Mouse (Mus musculus) gastrocnemius, postnatal 25 days (tissue): ENCODE results near the gene Pdp2. TPM values are rescaled to one million over a fixed set of nuclear protein-coding genes. Genes with fewer than 3 reads are reported as not detected.
"Not testable (repeated sequence)": the region's sequence is repeated elsewhere in the genome, so short reads cannot be mapped to it uniquely, and the experiment has no call there.

Experiments used
- DNase-seq: peaks from one replicate; pipeline ENCODE4 v3.0.0; 2022
- long read RNA-seq, 2 experiments: library from polyadenylated mRNA; stranded (forward); transcript quantifications; one replicate each; pipeline ENCODE4 v2.0.0; 2021
- total RNA-seq, 2 experiments: library from RNA; stranded (reverse); gene quantifications; 1 replicate in 1 of 2; 2 replicates in 1 of 2; pipeline ENCODE4 v1.2.3; 2021

Pdp2 gene
- total RNA-seq, result 1 to 10 TPM; 2.8 to 2.9 TPM
- long read RNA-seq, experiment 1, full-length matches to known transcripts, result 5 of 5 reads
- long read RNA-seq, experiment 1, partial matches to known transcripts, result 0 of 5 reads
- long read RNA-seq, experiment 1, other reads (novel, unspliced or antisense), result 0 of 5 reads
- long read RNA-seq, experiment 2, full-length matches to known transcripts, result 5 of 8 reads
- long read RNA-seq, experiment 2, partial matches to known transcripts, result 0 of 8 reads
- long read RNA-seq, experiment 2, other reads (novel, unspliced or antisense), result 3 of 8 reads

DNA sequence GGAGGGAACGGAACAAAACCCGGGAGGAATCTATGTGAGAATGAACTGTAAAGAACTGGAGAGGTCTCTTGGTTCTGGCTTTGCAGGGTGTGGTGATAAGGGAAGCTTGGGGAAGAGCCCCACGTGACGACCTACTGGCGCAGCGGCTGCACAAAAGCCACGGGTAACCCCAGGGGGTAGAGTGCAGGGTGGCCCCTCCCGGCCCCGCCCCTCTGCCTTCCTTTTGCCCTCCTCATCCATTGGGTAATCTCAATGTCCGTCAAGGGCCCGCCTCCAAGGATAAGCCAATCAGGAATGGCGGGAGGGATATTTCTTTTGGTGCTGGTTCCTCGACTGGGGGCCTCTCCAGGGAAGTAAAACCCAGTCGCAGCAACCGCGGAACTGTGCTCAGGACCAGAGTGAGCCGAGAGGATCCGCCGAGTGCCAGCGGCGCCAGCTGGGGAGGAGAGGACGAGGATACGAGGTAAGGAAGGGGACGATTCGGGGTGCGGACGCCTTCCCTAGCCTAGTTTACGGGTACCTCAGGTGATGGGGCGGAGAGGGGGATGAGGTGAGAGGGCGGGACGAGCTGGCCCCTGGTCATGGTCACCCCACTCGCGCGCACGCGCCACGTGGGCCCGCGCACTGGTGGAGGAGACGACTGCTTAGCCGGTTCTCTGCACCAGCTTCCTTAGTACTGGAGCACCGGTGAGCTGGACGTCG, at the start of gene Pdp2:
Gene Pdp2 (plus strand): TSS at position 319 of the 702 bp plus-strand sequence.
- peak; percentile 91 for DNase-seq

DNA sequence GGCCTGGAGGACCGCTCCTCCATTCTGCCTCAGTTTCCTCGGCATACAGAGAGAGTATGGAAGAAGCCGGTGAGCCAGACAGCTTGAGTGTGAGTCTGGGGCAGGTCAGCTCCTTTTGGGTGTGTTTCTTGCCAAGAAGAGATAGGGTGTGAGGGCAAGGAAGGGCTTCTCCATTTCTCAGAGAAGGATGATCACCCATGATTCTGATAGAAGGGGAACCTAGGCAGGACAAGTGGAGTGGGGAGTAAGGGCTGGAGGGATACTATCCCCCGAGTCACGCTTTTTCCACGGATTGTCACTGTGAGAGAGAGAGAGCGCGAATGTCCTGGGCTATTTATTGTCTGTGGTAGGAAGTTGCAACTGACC, 49.8 kb upstream of the Pdp2 start:
- DNase-seq, result no peak

DNA sequence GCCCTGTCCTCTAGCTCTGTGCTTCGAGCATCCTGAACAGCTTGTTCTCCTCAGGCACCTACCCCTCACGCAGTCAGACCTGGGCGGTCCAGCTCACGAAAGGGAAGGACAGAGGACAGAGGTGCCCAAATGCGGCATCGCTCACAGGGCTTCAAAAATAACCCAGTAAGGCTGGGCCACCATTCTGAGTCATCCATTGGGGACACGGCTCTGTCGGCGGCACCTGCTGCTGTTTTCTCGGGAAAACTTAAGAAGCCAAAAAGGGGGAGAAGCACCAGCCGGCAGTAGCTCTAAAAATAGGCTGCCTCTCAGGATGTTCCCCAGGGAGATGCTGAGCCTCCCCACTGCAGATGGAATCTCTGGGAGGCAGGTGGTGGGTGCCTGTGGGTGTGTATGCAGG, 49.1 kb upstream of the Pdp2 start:
- DNase-seq, result no peak

- no peak for DNase-seq
These were observed 47.7 kb upstream of the Pdp2 start for GRCm38 (mm10) chr8:104543440-104544045.

DNA sequence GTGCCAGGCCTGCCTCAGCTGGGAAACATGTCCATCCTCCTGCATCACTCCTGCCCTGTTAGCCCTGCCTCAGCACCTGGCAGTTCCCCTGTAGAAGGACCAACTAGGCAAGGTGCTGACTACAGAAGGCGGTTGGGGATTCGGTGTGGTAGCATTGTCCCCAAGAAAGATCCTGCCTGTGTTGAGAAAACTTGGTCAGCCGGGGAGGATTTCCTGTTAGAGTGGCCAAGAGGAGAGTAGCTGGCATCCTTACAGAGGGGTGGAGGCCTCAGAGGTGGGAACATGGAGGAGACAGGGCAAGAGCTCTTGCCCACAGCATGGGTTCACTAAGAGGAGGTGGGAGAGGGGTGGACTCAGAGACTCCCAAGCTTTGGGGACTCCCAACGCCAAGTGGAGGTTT, 36.1 kb upstream of the Pdp2 start:
- DNase-seq, result no peak

GRCm38 (mm10) chr8:104557226-104557625, 34.0 kb upstream of the Pdp2 start:
- no peak for DNase-seq

DNA sequence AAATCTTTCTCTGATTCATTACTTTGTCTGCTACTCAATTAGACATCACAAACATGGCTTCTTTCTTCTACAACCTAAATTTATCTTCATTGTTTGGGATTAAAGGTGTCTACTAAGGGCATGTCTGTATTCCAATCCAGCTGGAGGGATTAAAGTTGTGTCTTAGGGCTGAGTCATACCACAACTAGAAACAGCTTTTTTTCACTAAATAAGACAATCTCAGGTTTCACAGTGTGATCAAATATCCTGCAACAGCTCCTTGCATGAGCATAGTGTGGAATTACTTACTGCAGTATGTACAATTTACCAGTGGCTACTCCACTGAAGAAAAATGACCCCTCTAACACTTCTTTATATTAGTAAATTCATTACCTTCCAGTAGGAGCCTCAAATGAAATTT, 30.5 kb upstream of the Pdp2 start:
- DNase-seq, result no peak

DNA sequence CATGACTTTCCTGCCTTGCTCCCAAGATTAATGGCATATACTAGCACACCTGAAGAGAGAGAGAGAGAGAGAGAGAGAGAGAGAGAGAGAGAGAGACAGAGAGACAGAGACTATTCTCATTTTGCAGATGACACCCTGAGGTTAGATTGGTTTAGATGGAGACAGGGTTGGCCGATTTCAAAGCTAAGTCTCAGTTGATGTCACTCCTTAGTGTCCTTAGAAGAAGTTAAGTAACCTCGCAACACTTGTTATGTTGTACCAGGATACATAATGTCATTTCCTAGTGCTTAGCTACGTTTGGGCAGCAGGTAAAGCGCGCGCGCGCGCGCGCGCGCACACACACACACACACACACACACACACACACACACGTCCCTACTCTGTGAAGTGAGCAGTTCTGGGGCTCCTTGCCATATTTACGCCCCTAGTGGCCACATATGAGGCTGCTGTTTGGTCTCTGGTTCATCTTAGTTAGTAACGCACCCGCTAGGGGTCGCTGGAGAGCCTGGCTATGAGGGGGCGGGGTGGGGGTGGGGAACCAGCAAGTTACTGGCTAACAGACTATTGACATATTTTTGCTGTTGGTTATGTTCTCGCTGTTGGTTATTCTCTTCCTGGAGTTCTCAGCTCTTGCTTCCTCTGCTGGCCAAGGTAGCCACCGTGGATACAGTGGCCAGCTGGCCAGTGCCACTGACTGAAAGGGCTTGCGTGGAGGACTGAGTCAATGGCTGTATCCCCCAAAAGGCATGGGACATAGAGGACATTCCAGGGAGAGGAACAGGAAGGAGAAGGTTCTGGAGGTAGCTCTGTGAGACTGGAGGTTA, 26.4 kb upstream of the Pdp2 start:
- peak; percentile 74 for DNase-seq

GRCm38 (mm10) chr8:104565457-104565798, 25.8 kb upstream of the Pdp2 start:
- no peak for DNase-seq

DNA sequence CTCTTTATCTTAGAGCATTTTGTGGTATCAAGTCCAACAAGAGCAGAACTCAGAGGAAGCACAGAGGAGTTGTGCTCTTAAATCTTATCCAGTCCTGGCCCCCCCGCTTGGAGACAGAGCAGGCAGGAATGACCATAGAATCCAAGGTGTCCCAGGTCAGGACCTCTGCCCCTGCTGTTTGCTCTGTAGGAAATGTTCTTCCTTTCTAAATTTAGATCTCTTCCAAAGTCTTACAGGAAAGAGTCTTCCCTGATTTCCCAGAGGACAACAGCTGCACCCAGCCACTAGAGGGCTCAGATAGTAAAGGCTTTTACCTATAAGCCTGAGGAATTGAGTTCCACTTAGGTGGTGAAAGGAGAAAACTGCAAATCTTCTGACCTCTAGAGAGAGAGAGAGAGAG, 21.7 kb upstream of the Pdp2 start:
- peak; percentile 18 for DNase-seq

DNA sequence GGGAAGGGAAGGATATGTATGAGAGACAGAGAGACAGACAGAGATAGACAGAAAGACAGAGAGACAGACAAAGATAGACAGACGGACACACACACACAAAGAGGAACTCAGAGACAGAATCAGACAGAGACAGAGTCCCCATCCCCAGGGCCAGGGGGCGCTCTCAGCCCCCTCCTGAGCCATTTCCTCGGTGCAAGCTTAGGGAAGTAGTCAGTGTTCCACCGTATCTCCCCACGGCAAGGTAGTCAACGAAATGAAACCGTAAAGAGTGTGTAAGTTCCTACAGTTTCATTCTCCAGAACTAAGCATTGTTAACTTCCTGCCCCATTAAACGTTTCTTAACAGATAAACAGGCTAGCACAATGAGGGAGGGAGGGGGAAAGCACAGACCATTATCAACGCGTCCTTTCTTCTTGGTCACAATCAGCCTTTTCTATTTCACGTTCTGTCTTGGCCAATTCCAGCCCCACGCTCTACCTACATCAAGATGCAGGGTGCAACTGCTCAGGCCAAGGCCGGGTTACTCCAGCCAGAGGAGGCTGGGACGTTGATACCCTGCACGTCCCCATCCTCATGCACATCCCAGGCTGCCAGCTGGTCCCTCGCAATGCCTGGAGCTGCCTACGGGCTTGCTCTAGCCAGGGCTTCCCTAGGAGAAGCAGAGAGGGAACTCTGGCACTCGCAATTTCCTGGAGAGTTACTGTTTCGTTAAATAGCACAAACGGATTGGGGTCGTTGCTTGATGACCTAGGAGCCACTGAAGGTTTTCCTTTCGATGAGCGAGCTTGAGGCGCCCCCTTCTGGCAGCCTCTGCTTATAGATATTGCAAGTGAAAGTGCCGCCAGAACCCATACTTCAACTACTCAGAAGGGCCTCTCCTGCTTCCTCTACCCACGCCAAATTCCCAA, 20.6 kb upstream of the Pdp2 start:
- peak; percentile 71 for DNase-seq

GRCm38 (mm10) chr8:104576820-104577219, 14.4 kb upstream of the Pdp2 start:
- DNase-seq, result no peak

DNA sequence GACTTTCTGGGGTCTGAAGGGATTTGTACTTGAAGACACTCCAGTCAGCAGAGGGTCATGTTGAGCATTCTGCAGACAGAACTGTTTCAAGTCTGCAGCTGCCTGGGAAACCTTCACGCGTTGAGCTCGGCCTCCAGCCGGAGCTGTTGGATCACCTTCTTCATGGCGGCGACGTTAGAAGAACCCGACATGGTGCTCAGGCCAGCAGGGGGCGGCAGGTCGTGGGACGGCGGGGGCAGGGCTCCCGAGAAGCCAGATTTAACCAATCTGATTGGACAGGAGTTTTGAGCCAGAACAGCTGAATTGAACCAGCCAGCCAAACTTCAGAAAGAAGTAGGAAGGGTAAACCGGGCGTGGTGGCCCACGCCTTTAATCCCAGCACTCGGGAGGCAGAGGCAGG, 13.6 kb upstream of the Pdp2 start:
- not testable (repeated sequence) for DNase-seq

GRCm38 (mm10) chr8:104584522-104584921, 6.7 kb upstream of the Pdp2 start:
- DNase-seq, result no peak

GRCm38 (mm10) chr8:104590284-104590683, 967 bp upstream of the Pdp2 start:
- DNase-seq, result no peak

- peak; percentile 32 for DNase-seq
These were observed 605 bp downstream of the Pdp2 start for GRCm38 (mm10) chr8:104591856-104592255.

- no peak for DNase-seq
These were observed 1.3 kb downstream of the Pdp2 start for GRCm38 (mm10) chr8:104592566-104592965.

DNA sequence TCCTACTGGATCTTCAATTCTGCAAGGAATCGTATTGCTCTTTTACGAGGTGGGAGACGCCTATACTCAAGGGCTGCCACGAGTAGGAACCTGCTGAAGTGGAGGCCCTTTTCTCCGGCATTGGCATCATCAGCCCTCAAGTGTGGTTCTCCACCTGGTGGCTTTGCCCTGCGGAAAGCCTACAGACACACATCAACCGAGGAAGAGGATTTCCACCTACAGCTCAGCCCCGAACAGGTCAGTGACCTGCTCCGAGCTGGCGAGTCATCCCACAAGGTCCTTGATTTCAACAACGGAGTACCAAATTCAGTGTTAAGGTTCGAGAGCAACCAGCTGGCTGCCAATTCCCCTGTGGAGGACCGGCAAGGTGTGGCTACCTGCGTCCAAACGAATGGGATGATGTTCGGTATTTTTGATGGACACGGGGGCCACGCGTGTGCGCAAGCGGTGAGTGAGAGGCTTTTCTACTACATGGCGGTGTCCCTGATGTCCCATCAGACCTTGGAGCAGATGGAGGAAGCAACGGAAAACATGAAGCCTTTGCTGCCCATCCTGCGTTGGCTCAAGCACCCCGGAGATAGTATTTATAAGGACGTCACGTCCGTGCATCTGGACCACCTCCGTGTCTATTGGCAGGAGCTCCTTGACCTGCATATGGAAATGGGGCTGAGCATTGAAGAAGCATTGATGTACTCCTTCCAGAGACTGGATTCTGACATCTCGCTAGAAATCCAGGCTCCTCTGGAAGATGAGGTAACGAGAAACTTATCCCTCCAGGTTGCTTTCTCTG, 2.5 kb downstream of the Pdp2 start:
- no peak for DNase-seq

DNA sequence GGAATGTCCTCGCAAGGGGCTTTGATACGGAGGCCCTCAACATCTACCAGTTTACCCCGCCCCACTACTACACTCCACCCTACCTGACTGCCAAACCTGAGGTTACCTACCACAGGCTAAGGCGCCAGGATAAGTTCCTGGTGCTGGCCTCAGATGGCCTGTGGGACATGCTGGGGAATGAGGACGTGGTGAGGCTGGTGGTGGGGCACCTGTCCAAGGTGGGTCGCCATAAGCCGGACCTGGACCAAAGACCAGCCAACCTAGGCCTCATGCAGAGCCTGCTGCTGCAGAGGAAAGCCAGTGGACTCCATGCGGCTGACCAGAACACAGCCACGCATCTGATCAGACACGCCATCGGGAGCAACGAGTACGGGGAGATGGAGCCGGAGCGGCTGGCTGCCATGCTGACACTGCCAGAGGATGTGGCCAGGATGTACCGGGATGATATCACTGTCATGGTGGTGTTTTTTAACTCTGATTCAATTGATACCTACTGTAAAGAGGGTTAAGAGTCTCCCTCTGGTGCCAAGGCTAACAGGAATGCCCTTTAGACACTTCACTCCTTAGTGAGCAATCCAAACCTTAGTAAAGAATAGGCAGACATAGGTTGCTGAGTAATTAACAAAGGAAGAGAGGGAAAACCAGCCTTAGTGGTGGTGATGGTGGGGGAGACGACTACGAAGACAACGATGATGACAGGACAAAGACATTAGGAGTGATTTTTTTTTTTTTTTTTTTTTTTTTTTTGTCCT, 3.5 kb downstream of the Pdp2 start:
- DNase-seq, result no peak
